Mouse (Mus musculus): ENCODE data around the gene Col4a1. TPM values are rescaled to one million over a fixed set of nuclear protein-coding genes. Genes with fewer than 3 reads are reported as not detected.

The Col4a1 gene
- polyA plus RNA-seq, 1 experiment from 2014 or later = 368 TPM

- Histone ChIP-seq H3K4me2 (ENCODE audit: low read depth, low read length) (no peak overlapping the region), H3K27me3 (ENCODE audit: control insufficient read depth, insufficient read depth, low read depth, low read length) (no peaks in the 10 kb centered on the region), H3K4me1 (replicated peaks; ENCODE audit: control insufficient read depth, insufficient read depth, low read length) (peaks cover 71% of the 10 kb centered on the region), H3K4me3 (ENCODE audit: low read length) (no peak overlapping the region), H3K9me3 (ENCODE audit: control insufficient read depth, low read length) (no peaks in the 10 kb centered on the region), H3K9ac (ENCODE audit: low read length) (no peak overlapping the region), H3K27ac (ENCODE audit: low read length) (no peak overlapping the region), H3K36me3 (ENCODE audit: control insufficient read depth, insufficient read depth, low read length) (peaks cover 3% of the 10 kb centered on the region)
- ATAC-seq (ENCODE audit: low read depth) = no peak
- 80% methylated on average over 10 of the region's 10 CpGs for WGBS
These were observed 30.5 kb downstream of the Col4a1 start for GRCm38 (mm10) chr8:11282139-11282538.

- H3K27me3 ChIP-seq (ENCODE audit: control insufficient read depth, insufficient read depth, low read depth, low read length) = no peaks in the 10 kb centered on the region
- H3K27ac ChIP-seq (ENCODE audit: low read length) = no peak overlapping the region
- WGBS = 81% methylated on average over 10 of the region's 10 CpGs
- H3K9me3 ChIP-seq (ENCODE audit: control insufficient read depth, low read length) = no peaks in the 10 kb centered on the region
- peaks cover 80% of the 10 kb centered on the region for H3K4me1 ChIP-seq (replicated peaks; ENCODE audit: control insufficient read depth, insufficient read depth, low read length)
- H3K4me2 ChIP-seq (ENCODE audit: low read depth, low read length) = no peak overlapping the region
- H3K4me3 ChIP-seq (ENCODE audit: low read length) = no peak overlapping the region
- no peak for ATAC-seq (ENCODE audit: low read depth)
- H3K9ac ChIP-seq (ENCODE audit: low read length) = no peak overlapping the region
- peaks cover 3% of the 10 kb centered on the region for H3K36me3 ChIP-seq (ENCODE audit: control insufficient read depth, insufficient read depth, low read length)
These were observed 31.8 kb downstream of the Col4a1 start for GRCm38 (mm10) chr8:11280721-11281268.

GRCm38 (mm10) chr8:11279296-11279826 lies 33.3 kb downstream of the Col4a1 start:
- Histone ChIP-seq H3K4me2 (ENCODE audit: low read depth, low read length) (peak overlapping the region; percentile 19; the same call in 1 of the 2 replicates), H3K36me3 (ENCODE audit: control insufficient read depth, insufficient read depth, low read length) (peaks cover 3% of the 10 kb centered on the region), H3K9ac (ENCODE audit: low read length) (peak overlapping the region; percentile 22), H3K27ac (ENCODE audit: low read length) (peak overlapping the region; percentile 93), H3K4me1 (replicated peaks; ENCODE audit: control insufficient read depth, insufficient read depth, low read length) (peaks cover 79% of the 10 kb centered on the region), H3K9me3 (ENCODE audit: control insufficient read depth, low read length) (no peaks in the 10 kb centered on the region), H3K4me3 (ENCODE audit: low read length) (no peak overlapping the region), H3K27me3 (ENCODE audit: control insufficient read depth, insufficient read depth, low read depth, low read length) (no peaks in the 10 kb centered on the region)
- ATAC-seq (ENCODE audit: low read depth) = peak; percentile 31
- 50% methylated on average over 20 of the region's 20 CpGs for WGBS

GRCm38 (mm10) chr8:11278101-11278611 lies 34.5 kb downstream of the Col4a1 start:
- WGBS = 35% methylated on average over 4 of the region's 4 CpGs
- Histone ChIP-seq H3K4me1 (replicated peaks; ENCODE audit: control insufficient read depth, insufficient read depth, low read length) (peaks cover 75% of the 10 kb centered on the region), H3K4me2 (ENCODE audit: low read depth, low read length) (peak overlapping the region; percentile 26; the same call in 1 of the 2 replicates), H3K36me3 (ENCODE audit: control insufficient read depth, insufficient read depth, low read length) (peaks cover 3% of the 10 kb centered on the region), H3K9me3 (ENCODE audit: control insufficient read depth, low read length) (no peaks in the 10 kb centered on the region), H3K4me3 (ENCODE audit: low read length) (no peak overlapping the region), H3K27me3 (ENCODE audit: control insufficient read depth, insufficient read depth, low read depth, low read length) (no peaks in the 10 kb centered on the region), H3K27ac (ENCODE audit: low read length) (peak overlapping the region; percentile 93), H3K9ac (ENCODE audit: low read length) (peak overlapping the region; percentile 13; the same call in 1 of the 2 replicates)
- ATAC-seq (ENCODE audit: low read depth) = peak; percentile 84

GRCm38 (mm10) chr8:11277602-11278051 lies 35.0 kb downstream of the Col4a1 start:
- peaks cover 73% of the 10 kb centered on the region for H3K4me1 ChIP-seq (replicated peaks; ENCODE audit: control insufficient read depth, insufficient read depth, low read length)
- H3K9me3 ChIP-seq (ENCODE audit: control insufficient read depth, low read length) = no peaks in the 10 kb centered on the region
- peak overlapping the region; percentile 13; the same call in 1 of the 2 replicates for H3K9ac ChIP-seq (ENCODE audit: low read length)
- no peak overlapping the region for H3K4me3 ChIP-seq (ENCODE audit: low read length)
- peak overlapping the region; percentile 11; the same call in 1 of the 2 replicates for H3K4me2 ChIP-seq (ENCODE audit: low read depth, low read length)
- H3K27ac ChIP-seq (ENCODE audit: low read length) = peak overlapping the region; percentile 93
- H3K27me3 ChIP-seq (ENCODE audit: control insufficient read depth, insufficient read depth, low read depth, low read length) = no peaks in the 10 kb centered on the region
- peak; percentile 67 for ATAC-seq (ENCODE audit: low read depth)
- peaks cover 3% of the 10 kb centered on the region for H3K36me3 ChIP-seq (ENCODE audit: control insufficient read depth, insufficient read depth, low read length)
- 62% methylated on average over 3 of the region's 3 CpGs for WGBS

- WGBS = 63% methylated on average over 6 of the region's 6 CpGs
- Histone ChIP-seq H3K4me3 (ENCODE audit: low read length) (no peak overlapping the region), H3K27ac (ENCODE audit: low read length) (no peak overlapping the region), H3K27me3 (ENCODE audit: control insufficient read depth, insufficient read depth, low read depth, low read length) (no peaks in the 10 kb centered on the region), H3K9me3 (ENCODE audit: control insufficient read depth, low read length) (no peaks in the 10 kb centered on the region), H3K4me1 (replicated peaks; ENCODE audit: control insufficient read depth, insufficient read depth, low read length) (peaks cover 74% of the 10 kb centered on the region), H3K9ac (ENCODE audit: low read length) (no peak overlapping the region), H3K36me3 (ENCODE audit: control insufficient read depth, insufficient read depth, low read length) (no peaks in the 10 kb centered on the region; the same call in 1 of the 2 replicates), H3K4me2 (ENCODE audit: low read depth, low read length) (no peak overlapping the region)
- no peak for ATAC-seq (ENCODE audit: low read depth)
These were observed 36.3 kb downstream of the Col4a1 start for GRCm38 (mm10) chr8:11276286-11276685.

- H3K4me3 ChIP-seq (ENCODE audit: low read length) = no peak overlapping the region
- peak overlapping the region; percentile 38; the same call in 1 of the 2 replicates for H3K27ac ChIP-seq (ENCODE audit: low read length)
- H3K4me2 ChIP-seq (ENCODE audit: low read depth, low read length) = no peak overlapping the region
- no peaks in the 10 kb centered on the region for H3K27me3 ChIP-seq (ENCODE audit: control insufficient read depth, insufficient read depth, low read depth, low read length)
- H3K36me3 ChIP-seq (ENCODE audit: control insufficient read depth, insufficient read depth, low read length) = no peaks in the 10 kb centered on the region
- peaks cover 74% of the 10 kb centered on the region for H3K4me1 ChIP-seq (replicated peaks; ENCODE audit: control insufficient read depth, insufficient read depth, low read length)
- ATAC-seq (ENCODE audit: low read depth) = no peak
- 59% methylated on average over 7 of the region's 7 CpGs for WGBS
- H3K9ac ChIP-seq (ENCODE audit: low read length) = no peak overlapping the region
- no peaks in the 10 kb centered on the region for H3K9me3 ChIP-seq (ENCODE audit: control insufficient read depth, low read length)
These were observed 38.2 kb downstream of the Col4a1 start for GRCm38 (mm10) chr8:11274415-11274814.

- Histone ChIP-seq H3K9ac (ENCODE audit: low read length) (no peak overlapping the region), H3K4me2 (ENCODE audit: low read depth, low read length) (no peak overlapping the region), H3K4me3 (ENCODE audit: low read length) (no peak overlapping the region), H3K4me1 (replicated peaks; ENCODE audit: control insufficient read depth, insufficient read depth, low read length) (peaks cover 74% of the 10 kb centered on the region), H3K36me3 (ENCODE audit: control insufficient read depth, insufficient read depth, low read length) (no peaks in the 10 kb centered on the region), H3K27me3 (ENCODE audit: control insufficient read depth, insufficient read depth, low read depth, low read length) (no peaks in the 10 kb centered on the region), H3K27ac (ENCODE audit: low read length) (peak overlapping the region; percentile 38), H3K9me3 (ENCODE audit: control insufficient read depth, low read length) (no peaks in the 10 kb centered on the region)
- 66% methylated on average over 15 of the region's 15 CpGs for WGBS
- ATAC-seq (ENCODE audit: low read depth) = peak; percentile 34
These were observed 39.0 kb downstream of the Col4a1 start for GRCm38 (mm10) chr8:11273506-11274158.

- Histone ChIP-seq H3K9ac (ENCODE audit: low read length) (no peak overlapping the region), H3K27me3 (ENCODE audit: control insufficient read depth, insufficient read depth, low read depth, low read length) (no peaks in the 10 kb centered on the region), H3K9me3 (ENCODE audit: control insufficient read depth, low read length) (no peaks in the 10 kb centered on the region), H3K27ac (ENCODE audit: low read length) (peak overlapping the region; percentile 63), H3K4me3 (ENCODE audit: low read length) (no peak overlapping the region), H3K4me1 (replicated peaks; ENCODE audit: control insufficient read depth, insufficient read depth, low read length) (peaks cover 73% of the 10 kb centered on the region), H3K4me2 (ENCODE audit: low read depth, low read length) (no peak overlapping the region), H3K36me3 (ENCODE audit: control insufficient read depth, insufficient read depth, low read length) (no peaks in the 10 kb centered on the region)
- ATAC-seq (ENCODE audit: low read depth) = no peak
- 62% methylated on average over 6 of the region's 6 CpGs for WGBS
These were observed 40.4 kb downstream of the Col4a1 start for GRCm38 (mm10) chr8:11272205-11272604.

Measured in lung, embryonic 16.5 days (tissue).